Mouse (Mus musculus) embryonic fibroblast, embryonic 13.5 days (primary cell): ENCODE measurements at regions not wholly inside any gene's neighbourhood (a gene's known extent, or its start where the extent isn't known, plus 50 kb on each side); places are given as distances from the start of the nearest gene placed in this dataset.

Experiments used
- CTCF ChIP-seq: IDR thresholded peaks from 2 replicates; pipeline ENCODE4 v1.5.1; 2011; ENCODE audit warnings: mild to moderate bottlenecking, control low read depth, low read length, moderate library complexity, borderline replicate concordance; ENCODE audit not compliant: insufficient read depth
- POLR2A ChIP-seq: IDR thresholded peaks from 2 replicates; pipeline ENCODE4 v1.6.1; 2011; ENCODE audit warnings: low read depth, mild to moderate bottlenecking, control low read depth, low read length, moderate library complexity

GRCm38 (mm10) chr13:107469491-107470276, 447.8 kb upstream of the Kif2a start:
- no peak for TF ChIP-seq CTCF
- TF ChIP-seq POLR2A = no peak
